Mouse (Mus musculus): ENCODE data around the gene Pfn5.
"Not testable (repeated sequence)": the region's sequence is repeated elsewhere in the genome, so short reads cannot be mapped to it uniquely, and the experiment has no call there.

The Pfn5 gene

GRCm38 (mm10) chrX:95557887-95558286, at the start of gene Pfn5, which contains the start of gene Asb12:
Gene Pfn5, plus strand, starts transcription at chrX:95558104.
Gene Asb12, minus strand, starts transcription at chrX:95557987.
- no peak for DNase-seq (ENCODE audit: low spot score)

DNA sequence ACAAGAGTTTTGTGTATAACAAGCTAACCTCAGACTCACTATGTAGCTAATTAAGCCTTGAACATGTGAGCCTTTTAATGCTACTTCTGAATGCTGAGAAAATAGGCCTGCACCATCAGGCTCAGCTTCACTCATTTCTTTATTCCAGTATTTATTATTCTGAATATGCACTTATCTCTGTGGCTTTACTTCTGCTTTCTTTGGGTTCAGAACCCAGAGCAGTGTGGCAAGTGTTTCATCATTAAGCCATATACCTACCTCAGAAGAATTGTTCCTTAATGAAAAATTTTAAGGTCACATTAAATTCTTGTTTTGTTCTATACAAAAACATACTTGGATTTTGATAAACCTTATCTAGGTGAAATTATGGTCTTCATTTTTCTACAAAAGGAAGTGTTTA, 34.0 kb upstream of the Pfn5 start:
- DNase-seq (ENCODE audit: low spot score): no peak

- no peak for DNase-seq (ENCODE audit: low spot score)
Observed at GRCm38 (mm10) chrX:95525166-95525565, 32.7 kb upstream of the Pfn5 start.

- DNase-seq (ENCODE audit: low spot score): not testable (repeated sequence)
Observed at GRCm38 (mm10) chrX:95535493-95535892, 22.4 kb upstream of the Pfn5 start.

DNA sequence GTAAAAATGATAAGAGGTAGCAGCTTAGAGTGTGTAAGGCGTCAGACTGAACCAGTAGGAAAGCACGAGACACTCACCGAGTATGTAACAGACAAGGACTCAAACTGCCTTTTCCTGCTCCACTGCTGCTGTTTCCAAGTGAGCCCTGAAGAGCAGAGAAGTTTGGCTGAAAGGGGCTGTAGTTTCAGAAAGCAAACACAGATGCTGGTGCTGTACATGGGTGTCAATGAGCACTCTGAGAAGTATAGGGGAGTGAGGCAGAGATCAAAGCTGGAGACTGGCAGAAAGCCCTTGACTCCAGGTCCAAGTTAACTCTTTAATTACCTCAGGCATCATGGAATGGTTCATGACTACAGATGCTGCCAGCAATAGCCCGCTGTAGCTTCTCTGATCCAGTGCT, 3.6 kb upstream of the Pfn5 start:
- DNase-seq (ENCODE audit: low spot score): no peak

GRCm38 (mm10) chrX:95600609-95601008, 42.7 kb downstream of the Pfn5 start:
- no peak for DNase-seq (ENCODE audit: low spot score)
